Mouse (Mus musculus) embryonic facial prominence, embryonic 13.5 days (tissue): Measurements from ENCODE around the gene Megf8. TPM values are rescaled to one million over a fixed set of nuclear protein-coding genes. Genes with fewer than 3 reads are reported as not detected.

Source experiments
- polyA plus RNA-seq: library from polyadenylated mRNA; unstranded; fragments of >200 nt; fragmentation: Nextera tagmentation; extraction: Ambion mirVana; gene quantifications from 2 replicates; pipeline ENCODE4 v1.2.1, GENCODE M21; 2015

Megf8 gene
- polyA plus RNA-seq, 1 experiment from 2014 or later = 17.6 TPM

Other genes starting within 250 kb of the Megf8 start
- 9.8 and 11.2 TPM in 2 replicates for gene Grik5, start 244.8 kb upstream of the Megf8 start, polyA plus RNA-seq
- 33.7 and 36.3 TPM in 2 replicates for gene Zfp574, start 244.6 kb upstream of the Megf8 start, polyA plus RNA-seq
- gene Pou2f2, start 137.4 kb upstream of the Megf8 start, polyA plus RNA-seq = 0.91 and 1.3 TPM in 2 replicates
- 8.7 and 9.9 TPM in 2 replicates for gene Dedd2, start 96.5 kb upstream of the Megf8 start, polyA plus RNA-seq
- gene Zfp526, start 95.7 kb upstream of the Megf8 start, polyA plus RNA-seq = 2.9 and 3.4 TPM in 2 replicates
- gene Gsk3a, start 79.3 kb upstream of the Megf8 start, polyA plus RNA-seq = 11.4 and 14.4 TPM in 2 replicates
- gene Erf, start 66.4 kb upstream of the Megf8 start, polyA plus RNA-seq = 22.2 and 25.3 TPM in 2 replicates
- gene Cic, start 49.5 kb upstream of the Megf8 start, polyA plus RNA-seq = 46.2 and 47.4 TPM in 2 replicates
- 315 and 322 TPM in 2 replicates for gene Pafah1b3, start 19.2 kb upstream of the Megf8 start, polyA plus RNA-seq
- gene Prr19, start 15.8 kb upstream of the Megf8 start, polyA plus RNA-seq = 0.60 and 0.92 TPM in 2 replicates
- 2.2 and 2.5 TPM in 2 replicates for gene Tmem145, start 11.1 kb upstream of the Megf8 start, polyA plus RNA-seq
- 4.4 and 7.0 TPM in 2 replicates for gene Cnfn, start 52.6 kb downstream of the Megf8 start, polyA plus RNA-seq
- 9.5 and 9.9 TPM in 2 replicates for gene Lipe, start 81.5 kb downstream of the Megf8 start, polyA plus RNA-seq
- gene Cxcl17, start 95.7 kb downstream of the Megf8 start, polyA plus RNA-seq = 0.85 TPM in 1 of 2 replicates, not detected in the other
- 0.91 and 2.0 TPM in 2 replicates for gene Ceacam1, start 160.4 kb downstream of the Megf8 start, polyA plus RNA-seq
- 0.15 TPM in 1 of 2 replicates, not detected in the other for gene Ceacam2, start 222.7 kb downstream of the Megf8 start, polyA plus RNA-seq